Mouse (Mus musculus) T-cell, adult 2 months (primary cell): ENCODE data around the gene Nhlrc1.

Experiments
- DNase-seq: peaks from one replicate; pipeline ENCODE4 v3.0.0; 2022; ENCODE audit warnings: low spot score

Gene Nhlrc1

GRCm38 (mm10) chr13:47001590-47001989, 13.1 kb downstream of the Nhlrc1 start:
- no peak for DNase-seq

- no peak for DNase-seq
These were observed 15.2 kb downstream of the Nhlrc1 start for GRCm38 (mm10) chr13:46999498-46999897.

GRCm38 (mm10) chr13:46997355-46997754, 17.3 kb downstream of the Nhlrc1 start:
- no peak for DNase-seq

DNA sequence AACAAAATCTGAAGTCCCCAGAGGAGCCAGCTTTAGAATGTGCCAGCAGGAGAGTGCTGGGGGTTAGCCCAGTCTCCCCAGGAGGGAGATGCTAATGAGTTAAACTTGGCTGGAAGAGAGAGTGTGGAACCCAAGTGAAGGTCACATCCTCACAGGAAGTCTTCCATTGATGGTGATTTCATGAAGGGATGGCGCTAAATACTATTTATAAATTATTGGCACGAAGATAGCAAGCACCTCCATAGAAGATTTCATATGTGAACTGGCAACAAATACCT, 21.4 kb downstream of the Nhlrc1 start:
- no peak for DNase-seq

- no peak for DNase-seq
These were observed 22.0 kb downstream of the Nhlrc1 start for GRCm38 (mm10) chr13:46992516-46993273.

- DNase-seq: no peak
These were observed 24.2 kb downstream of the Nhlrc1 start for GRCm38 (mm10) chr13:46990376-46991011.

DNA sequence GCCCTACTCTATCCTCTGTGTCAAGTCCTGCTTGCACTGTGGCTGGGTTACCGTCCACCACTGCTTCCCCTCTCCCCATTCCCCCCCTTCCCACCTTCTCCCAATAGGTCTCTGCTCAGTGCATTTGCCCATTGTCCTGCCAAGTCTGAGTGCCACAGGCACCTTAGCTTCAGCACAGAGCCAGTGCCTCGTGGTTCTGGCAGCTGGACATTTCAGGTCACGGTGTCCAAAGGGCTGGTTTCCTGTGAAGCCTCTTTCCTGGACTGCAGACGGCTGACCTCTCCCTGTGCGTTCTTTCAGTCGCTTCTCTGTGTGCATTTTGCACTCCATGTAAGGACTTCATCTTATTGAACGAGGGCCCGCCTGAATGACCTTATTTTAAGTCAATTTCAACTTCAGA, 26.7 kb downstream of the Nhlrc1 start:
- DNase-seq: no peak

GRCm38 (mm10) chr13:46986208-46986607, 28.4 kb downstream of the Nhlrc1 start:
- no peak for DNase-seq

GRCm38 (mm10) chr13:46983878-46984277, 30.8 kb downstream of the Nhlrc1 start:
- no peak for DNase-seq

DNA sequence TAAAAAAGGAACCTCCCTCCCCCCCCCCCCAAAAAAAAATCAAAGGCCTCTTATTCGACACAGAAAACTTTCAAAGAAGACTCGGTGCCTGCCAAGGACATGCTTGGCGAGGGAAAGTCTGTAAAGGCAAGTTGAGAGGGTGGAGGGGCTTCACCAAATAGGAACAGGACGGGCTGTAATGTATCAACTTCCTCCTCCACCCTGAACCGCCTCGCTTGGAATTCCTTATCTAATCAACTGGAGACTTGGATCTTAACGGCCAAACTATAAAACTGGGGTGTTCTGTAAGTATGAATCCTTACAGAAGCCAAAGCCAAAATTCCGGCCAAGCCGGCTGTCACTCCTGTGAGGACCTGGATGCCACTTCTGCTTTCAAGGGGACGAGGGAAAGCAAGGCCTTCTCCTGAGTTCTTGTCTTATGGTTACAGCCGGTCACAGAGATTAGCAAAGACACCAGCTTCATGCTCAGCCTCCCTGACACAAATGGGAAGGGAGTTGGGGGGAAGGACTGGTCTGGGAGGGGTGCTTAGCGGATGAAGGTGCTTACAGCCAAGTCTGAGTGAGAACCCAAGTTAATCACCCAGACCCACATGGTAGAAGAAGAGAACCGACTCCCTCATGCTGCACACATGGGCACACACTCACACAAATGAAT, 34.7 kb downstream of the Nhlrc1 start:
- no peak for DNase-seq

DNA sequence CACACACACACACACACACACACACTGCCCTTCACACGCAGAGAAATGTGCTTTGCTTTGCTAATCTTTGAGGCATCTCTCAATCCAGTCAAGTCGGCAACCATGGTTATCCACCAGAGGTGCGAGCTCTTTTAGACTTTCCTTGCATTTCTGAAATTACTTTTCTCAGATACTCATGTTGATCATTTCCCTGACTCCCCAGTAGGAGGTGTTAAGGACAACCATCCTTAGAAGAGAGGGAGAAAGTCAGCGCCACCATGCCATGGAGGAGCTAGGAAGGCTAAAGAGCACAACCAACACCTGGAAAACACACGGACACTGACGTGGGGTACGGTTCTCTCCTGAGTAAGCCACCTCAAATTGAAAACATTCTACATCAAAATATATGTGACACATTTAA, 38.1 kb downstream of the Nhlrc1 start:
- DNase-seq: no peak

DNA sequence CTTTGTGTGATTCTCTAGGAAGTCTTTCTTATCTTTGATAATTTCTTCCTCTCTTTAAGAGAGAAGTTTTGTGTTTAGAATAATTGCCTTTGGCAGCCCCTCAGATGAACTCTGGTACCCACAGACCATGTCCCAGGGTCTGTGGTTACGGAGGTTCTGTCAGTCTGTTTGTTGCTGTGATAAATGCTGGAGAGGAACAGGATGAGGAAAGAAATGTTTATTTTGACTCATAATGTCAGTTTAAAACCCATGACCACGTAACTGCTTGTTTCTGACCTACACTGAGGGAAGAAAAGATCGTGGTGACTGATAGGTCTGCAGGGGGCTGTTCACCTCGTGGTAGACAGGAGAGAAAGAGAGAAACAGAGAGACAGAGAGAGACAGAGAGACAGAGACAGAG, 38.7 kb downstream of the Nhlrc1 start:
- DNase-seq: no peak

DNA sequence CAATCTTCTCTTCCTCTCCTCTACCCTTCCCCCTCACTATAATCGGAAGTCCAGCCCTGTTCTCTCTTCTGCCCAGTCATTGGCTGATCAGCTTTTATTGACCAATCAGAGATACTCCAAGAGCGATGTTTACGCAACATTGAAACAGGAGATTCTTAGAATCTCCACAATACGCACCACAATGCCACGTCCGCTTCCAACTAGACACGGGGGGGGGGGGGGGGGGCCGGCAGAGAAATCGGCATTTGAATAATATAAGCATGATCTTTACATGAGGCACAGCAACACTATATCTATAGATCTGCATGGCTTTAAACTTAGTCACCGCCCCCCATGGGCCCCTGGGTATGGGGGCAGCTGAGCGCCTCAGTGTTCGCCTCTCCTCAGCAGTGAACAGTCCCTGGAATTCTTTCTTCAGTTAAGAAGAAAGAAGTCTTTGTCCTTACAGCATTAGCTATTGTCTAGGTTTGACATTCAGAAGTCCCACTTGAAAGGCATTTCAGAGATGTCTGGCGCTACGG, 39.6 kb downstream of the Nhlrc1 start:
- DNase-seq: no peak

DNA sequence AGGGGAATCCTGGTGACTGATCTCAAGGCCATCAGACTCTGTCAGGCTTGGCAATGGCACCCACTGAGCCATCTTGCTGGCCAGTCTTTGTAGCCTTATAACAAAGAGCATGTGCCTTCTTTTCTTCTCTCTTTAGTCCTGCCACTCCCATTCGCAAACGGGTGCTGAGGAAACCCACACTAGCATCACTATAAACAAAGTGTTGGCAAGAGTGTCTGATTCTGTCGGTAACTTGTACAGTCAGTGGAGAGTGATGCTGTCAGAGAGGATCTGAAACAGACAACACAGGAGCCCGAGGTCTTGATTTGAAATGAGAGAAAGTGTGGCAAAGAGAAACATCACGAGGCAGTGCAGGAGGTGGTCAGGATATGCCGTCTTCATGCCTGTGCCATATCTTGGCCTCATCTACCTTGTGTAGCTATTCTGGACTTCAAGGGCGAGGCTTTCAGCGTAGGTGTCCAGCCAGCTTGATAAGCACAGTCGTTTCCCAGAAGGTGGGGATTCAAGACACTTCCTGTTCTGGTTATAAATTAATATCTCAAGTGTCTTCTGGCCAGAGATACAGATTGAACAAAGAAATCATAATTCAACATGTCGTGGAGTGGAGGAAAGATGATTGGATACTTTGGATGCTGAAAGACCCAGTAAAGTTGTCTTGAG, 44.2 kb downstream of the Nhlrc1 start:
- DNase-seq: no peak

DNA sequence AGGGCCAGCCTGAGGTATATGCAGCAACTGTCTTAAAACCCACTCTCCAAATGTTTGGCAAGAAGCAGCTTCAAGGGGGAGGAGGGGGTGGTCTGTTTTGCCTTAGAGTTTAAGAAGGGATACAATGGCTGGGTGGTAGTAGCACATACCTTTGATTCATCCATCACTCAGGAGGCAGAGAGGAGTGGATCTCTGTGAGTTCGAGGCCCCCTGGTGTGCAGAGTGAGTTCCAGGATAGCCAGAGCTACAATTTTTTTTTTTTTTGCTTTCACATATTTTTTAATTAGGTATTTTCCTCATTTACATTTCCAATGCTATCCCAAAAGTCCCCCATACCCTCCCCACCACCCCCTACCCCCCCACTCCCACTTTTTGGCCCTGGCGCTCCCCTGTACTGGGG, 46.0 kb downstream of the Nhlrc1 start:
- no peak for DNase-seq

- no peak for DNase-seq
These were observed 47.3 kb downstream of the Nhlrc1 start for GRCm38 (mm10) chr13:46967308-46967707.
